30 mouse cellular contexts compared by ENCODE assay signal in the genomic region with DNA sequence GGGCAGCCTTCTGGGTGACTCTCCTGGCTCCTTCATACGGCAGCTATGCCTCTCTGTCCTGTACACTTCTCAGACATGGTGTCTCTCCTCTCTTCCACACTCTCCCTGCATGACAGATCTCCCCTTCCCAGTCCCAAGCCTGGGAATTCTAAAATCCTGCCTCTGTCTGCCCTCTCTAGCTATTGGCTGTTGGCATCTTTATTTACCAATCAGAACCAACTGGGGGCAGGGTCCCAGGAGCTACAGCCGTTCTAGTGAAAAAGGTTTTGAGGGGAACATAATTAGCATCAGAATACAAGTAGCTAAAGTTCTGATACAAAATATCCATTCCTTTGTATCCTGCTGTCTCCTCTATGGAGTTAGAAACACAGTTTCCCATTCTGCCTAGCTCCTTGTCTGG. TPM values are rescaled to one million over a fixed set of nuclear protein-coding genes. Genes with fewer than 3 reads are reported as not detected.
DNase-seq lines count a peak whose midpoint lies in the region; ATAC-seq and TF ChIP-seq lines count a peak whose summit lies in the region.
"Had no signal": no experiment of that assay in that cellular context is flagged by ENCODE, and none has a peak within 500 bp of the region (broad histone marks: within the 10 kb centered on the region; RNA-seq: fewer than 3 reads in every experiment).

No protein-coding gene starts in this region.

- no peak for DNase-seq in forebrain, embryonic 10.5 days (ENCODE audit: extremely low spot score, low spot score)
- DNase-seq in midbrain, embryonic 14.5 days, result peak; percentile 15
- peak; percentile 36 for DNase-seq in ES-E14 (ENCODE audit: low read depth, low spot score)
- DNase-seq in brain, embryonic 14.5 days (ENCODE audit: low read depth), result peak; percentile 32
- no peak for DNase-seq in lung, postnatal 10 days
- DNase-seq: adrenal gland, postnatal 25 days; cerebellum, adult 18-20 months; cerebellum, postnatal 10 days; gastrocnemius, postnatal 14 days; heart, adult 11 months; heart, postnatal 36 days; kidney, adult 11 months; kidney, postnatal 14 days; layer of hippocampus, adult 9-11 months; lung, embryonic 14.5 days; retina, postnatal 1 day; right cerebral cortex, postnatal 14 days; thymus, postnatal 14 days had no signal

- ATAC-seq in forebrain, embryonic 16.5 days, result 0 out of 2 replicates have a peak, but pooled peaks have one; percentile 55
- no peak for ATAC-seq in midbrain, embryonic 14.5 days (ENCODE audit: low FRiP score, low TSS enrichment)
- ATAC-seq in midbrain, embryonic 15.5 days (replicated peaks), result no peak
- ATAC-seq: CD4-positive, CD25-positive, alpha-beta regulatory T cell, adult 4 months; hindbrain, postnatal 0 days had no signal

- H3K4me2 ChIP-seq in forebrain, embryonic 16.5 days (ENCODE audit: low read length), result no peak overlapping the region
- no peak overlapping the region for H3K4me2 ChIP-seq in midbrain, embryonic 14.5 days (ENCODE audit: low read length)
- no peak overlapping the region for H3K4me2 ChIP-seq in midbrain, embryonic 15.5 days
- H3K4me2 ChIP-seq: embryonic facial prominence, embryonic 15.5 days; hindbrain, embryonic 12.5 days; limb, embryonic 15.5 days; liver, embryonic 15.5 days; lung, embryonic 14.5 days; neural tube, embryonic 15.5 days had no signal

- no peak overlapping the region for H3K4me3 ChIP-seq in forebrain, embryonic 16.5 days (replicated peaks; ENCODE audit: low read length)
- H3K4me3 ChIP-seq in forebrain, embryonic 10.5 days, result no peak overlapping the region
- H3K4me3 ChIP-seq in midbrain, embryonic 14.5 days (replicated peaks; ENCODE audit: low read depth, low read length), result no peak overlapping the region
- H3K4me3 ChIP-seq in midbrain, embryonic 15.5 days, result no peak overlapping the region
- H3K4me3 ChIP-seq in ES-E14 (ENCODE audit: insufficient read depth in 1 of 2, low read depth in 1 of 2, low read length in 2 of 2, poor library complexity in 1 of 2, severe bottlenecking in 1 of 2), result no peak overlapping the region
- H3K4me3 ChIP-seq: embryonic facial prominence, embryonic 15.5 days; heart, embryonic 10.5 days; hindbrain, embryonic 12.5 days; limb, embryonic 10.5 days; limb, embryonic 15.5 days; liver, embryonic 15.5 days; neural tube, embryonic 15.5 days had no signal

- H3K9me3 ChIP-seq in forebrain, embryonic 16.5 days (ENCODE audit: control insufficient read depth, low read length), result no peaks in the 10 kb centered on the region
- H3K9me3 ChIP-seq in forebrain, embryonic 10.5 days, result no peaks in the 10 kb centered on the region
- no peaks in the 10 kb centered on the region for H3K9me3 ChIP-seq in midbrain, embryonic 14.5 days (ENCODE audit: control insufficient read depth, low read length)
- no peaks in the 10 kb centered on the region for H3K9me3 ChIP-seq in midbrain, embryonic 15.5 days
- no peaks in the 10 kb centered on the region for H3K9me3 ChIP-seq in ES-E14 (ENCODE audit: control insufficient read depth, insufficient read depth, low read depth, low read length)
- H3K9me3 ChIP-seq: embryonic facial prominence, embryonic 15.5 days; heart, embryonic 10.5 days; hindbrain, embryonic 12.5 days; limb, embryonic 10.5 days; limb, embryonic 15.5 days; liver, embryonic 15.5 days; neural tube, embryonic 15.5 days had no signal

- WGBS in forebrain, embryonic 16.5 days, result 7% methylated on average over 2 of the region's 2 CpGs
- 16% methylated on average over 2 of the region's 2 CpGs for WGBS in forebrain, embryonic 10.5 days
- 10% methylated on average over 2 of the region's 2 CpGs for WGBS in midbrain, embryonic 14.5 days
- WGBS in midbrain, embryonic 15.5 days, result 10% methylated on average over 2 of the region's 2 CpGs

- 0 out of 2 replicates have a peak, but pooled peaks cover 2% of the 10 kb centered on the region for H3K27me3 ChIP-seq in forebrain, embryonic 16.5 days (replicated peaks; ENCODE audit: control insufficient read depth, insufficient read depth, low read length)
- no peaks in the 10 kb centered on the region for H3K27me3 ChIP-seq in forebrain, embryonic 10.5 days (ENCODE audit: poor library complexity, severe bottlenecking)
- no peaks in the 10 kb centered on the region for H3K27me3 ChIP-seq in midbrain, embryonic 14.5 days (ENCODE audit: control insufficient read depth, insufficient read depth, low read length)
- H3K27me3 ChIP-seq in midbrain, embryonic 15.5 days (replicated peaks), result no peaks in the 10 kb centered on the region
- H3K27me3 ChIP-seq: embryonic facial prominence, embryonic 15.5 days; hindbrain, embryonic 12.5 days; limb, embryonic 15.5 days; neural tube, embryonic 15.5 days had no signal

- TF ChIP-seq POLR2A in brain, embryonic 14.5 days (IDR thresholded peaks at IDR 0.05; ENCODE audit: borderline replicate concordance, extremely low read depth, insufficient read depth, insufficient read length, poor library complexity, severe bottlenecking), result no peak

- H3K4me1 ChIP-seq in forebrain, embryonic 16.5 days (replicated peaks; ENCODE audit: control insufficient read depth, insufficient read depth, low read length), result 0 out of 2 replicates have a peak, but pooled peaks cover 4% of the 10 kb centered on the region
- H3K4me1 ChIP-seq in forebrain, embryonic 10.5 days, result peaks cover 7% of the 10 kb centered on the region; the same call in 1 of the 2 replicates
- H3K4me1 ChIP-seq in midbrain, embryonic 14.5 days (ENCODE audit: control insufficient read depth, insufficient read depth, low read length), result no peaks in the 10 kb centered on the region
- H3K4me1 ChIP-seq in midbrain, embryonic 15.5 days, result 0 out of 2 replicates have a peak, but pooled peaks cover 4% of the 10 kb centered on the region
- peaks cover 0 to 3% of the 10 kb centered on the region in 2 experiments; a peak in 1 of 4 replicates for H3K4me1 ChIP-seq in ES-E14 (ENCODE audit: control insufficient read depth in 2 of 2, insufficient read depth in 2 of 2, low read length in 2 of 2, poor library complexity in 1 of 2)
- H3K4me1 ChIP-seq: embryonic facial prominence, embryonic 15.5 days; limb, embryonic 10.5 days; limb, embryonic 15.5 days; neural tube, embryonic 15.5 days had no signal

- H3K9ac ChIP-seq in forebrain, embryonic 16.5 days (replicated peaks; ENCODE audit: low read depth, low read length), result no peak overlapping the region
- no peak overlapping the region for H3K9ac ChIP-seq in midbrain, embryonic 14.5 days (replicated peaks; ENCODE audit: low read length)
- no peak overlapping the region for H3K9ac ChIP-seq in midbrain, embryonic 15.5 days
- no peak overlapping the region for H3K9ac ChIP-seq in ES-E14 (ENCODE audit: insufficient read depth, low read depth, low read length, poor library complexity, severe bottlenecking)
- H3K9ac ChIP-seq: embryonic facial prominence, embryonic 15.5 days; hindbrain, embryonic 12.5 days; limb, embryonic 15.5 days; liver, embryonic 15.5 days; lung, embryonic 14.5 days; neural tube, embryonic 15.5 days had no signal

- no peak overlapping the region for H3K27ac ChIP-seq in forebrain, embryonic 16.5 days (ENCODE audit: low read length)
- H3K27ac ChIP-seq in forebrain, embryonic 10.5 days, result no peak overlapping the region
- no peak overlapping the region for H3K27ac ChIP-seq in midbrain, embryonic 14.5 days (replicated peaks; ENCODE audit: low read depth, low read length)
- no peak overlapping the region for H3K27ac ChIP-seq in midbrain, embryonic 15.5 days
- no peak overlapping the region for H3K27ac ChIP-seq in ES-E14 (ENCODE audit: insufficient read depth, low read depth, low read length, poor library complexity, severe bottlenecking)
- H3K27ac ChIP-seq: embryonic facial prominence, embryonic 15.5 days; heart, embryonic 10.5 days; hindbrain, embryonic 12.5 days; hindbrain, postnatal 0 days; limb, embryonic 10.5 days; limb, embryonic 15.5 days; liver, embryonic 15.5 days; neural tube, embryonic 15.5 days had no signal

- no peak for TF ChIP-seq CTCF in brain, embryonic 14.5 days (IDR thresholded peaks at IDR 0.05; ENCODE audit: borderline replicate concordance, extremely low read depth, insufficient read depth, insufficient read length)

- in situ Hi-C loops in ES-E14 (cut with MboI; ENCODE audit: low sequenced_read_pairs in 2 of 2, unreplicated experiment in 2 of 2), result no loop called here

- H3K36me3 ChIP-seq in forebrain, embryonic 16.5 days (ENCODE audit: control insufficient read depth, insufficient read depth), result no peaks in the 10 kb centered on the region
- no peaks in the 10 kb centered on the region for H3K36me3 ChIP-seq in forebrain, embryonic 10.5 days (replicated peaks)
- no peaks in the 10 kb centered on the region for H3K36me3 ChIP-seq in midbrain, embryonic 14.5 days (ENCODE audit: control insufficient read depth, insufficient read depth, low read length)
- H3K36me3 ChIP-seq in midbrain, embryonic 15.5 days (replicated peaks), result no peaks in the 10 kb centered on the region
- H3K36me3 ChIP-seq in ES-E14 (ENCODE audit: control insufficient read depth, insufficient read depth, low read length, poor library complexity, severe bottlenecking), result no peaks in the 10 kb centered on the region
- H3K36me3 ChIP-seq: embryonic facial prominence, embryonic 15.5 days; heart, embryonic 10.5 days; hindbrain, embryonic 12.5 days; limb, embryonic 10.5 days; limb, embryonic 15.5 days; liver, embryonic 15.5 days; neural tube, embryonic 15.5 days had no signal

RNA-seq across cellular contexts. Expression of a gene that starts 8.7 kb away (rescaled TPM):
- polyA plus RNA-seq in forebrain, embryonic 16.5 days (2015; fragmentation: Nextera tagmentation; extraction: Ambion mirVana), result 26.8 and 30.4 TPM in 2 replicates
- polyA plus RNA-seq in forebrain, embryonic 10.5 days (2016; fragmentation: Nextera tagmentation; extraction: Ambion mirVana), result 12.7 and 14.0 TPM in 2 replicates
- 36.3 and 38.7 TPM in 2 replicates for polyA plus RNA-seq in midbrain, embryonic 14.5 days (2014; fragmentation: Nextera tagmentation; extraction: Ambion mirVana)
- polyA plus RNA-seq in midbrain, embryonic 15.5 days (2015; fragmentation: Nextera tagmentation; extraction: Ambion mirVana), result 38.5 and 38.9 TPM in 2 replicates
- total RNA-seq in ES-E14 (2012; rRNA removed), result 11.9 and 20.6 TPM in 2 replicates
- 19.3 and 22.2 TPM in 2 replicates for polyA plus RNA-seq in brain, embryonic 14.5 days (2012; rRNA removed)

RNA-seq across cellular contexts. Expression of a gene that starts 8.9 kb away (rescaled TPM):
- 118 and 125 TPM in 2 replicates for polyA plus RNA-seq in forebrain, embryonic 16.5 days (2015; fragmentation: Nextera tagmentation; extraction: Ambion mirVana)
- 134 and 135 TPM in 2 replicates for polyA plus RNA-seq in forebrain, embryonic 10.5 days (2016; fragmentation: Nextera tagmentation; extraction: Ambion mirVana)
- 105 and 112 TPM in 2 replicates for polyA plus RNA-seq in midbrain, embryonic 14.5 days (2014; fragmentation: Nextera tagmentation; extraction: Ambion mirVana)
- 113 and 118 TPM in 2 replicates for polyA plus RNA-seq in midbrain, embryonic 15.5 days (2015; fragmentation: Nextera tagmentation; extraction: Ambion mirVana)
- total RNA-seq in ES-E14 (2012; rRNA removed), result 176 and 257 TPM in 2 replicates
- polyA plus RNA-seq in brain, embryonic 14.5 days (2012; rRNA removed), result 36.8 and 61.3 TPM in 2 replicates

RNA-seq across cellular contexts. Expression of a gene that starts 21.7 kb away (rescaled TPM):
- 6.3 and 9.2 TPM in 2 replicates for polyA plus RNA-seq in forebrain, embryonic 16.5 days (2015; fragmentation: Nextera tagmentation; extraction: Ambion mirVana)
- 18.4 and 20.9 TPM in 2 replicates for polyA plus RNA-seq in forebrain, embryonic 10.5 days (2016; fragmentation: Nextera tagmentation; extraction: Ambion mirVana)
- 7.1 and 8.3 TPM in 2 replicates for polyA plus RNA-seq in midbrain, embryonic 14.5 days (2014; fragmentation: Nextera tagmentation; extraction: Ambion mirVana)
- 6.8 and 9.5 TPM in 2 replicates for polyA plus RNA-seq in midbrain, embryonic 15.5 days (2015; fragmentation: Nextera tagmentation; extraction: Ambion mirVana)
- 6.4 and 10.3 TPM in 2 replicates for total RNA-seq in ES-E14 (2012; rRNA removed)
- polyA plus RNA-seq in brain, embryonic 14.5 days (2012; rRNA removed), result 8.6 and 11.0 TPM in 2 replicates

RNA-seq across cellular contexts. Expression of a gene that starts 29.9 kb away (rescaled TPM):
- polyA plus RNA-seq in forebrain, embryonic 16.5 days (2015; fragmentation: Nextera tagmentation; extraction: Ambion mirVana), result 1.0 and 1.4 TPM in 2 replicates
- 0.72 and 1.1 TPM in 2 replicates for polyA plus RNA-seq in forebrain, embryonic 10.5 days (2016; fragmentation: Nextera tagmentation; extraction: Ambion mirVana)
- polyA plus RNA-seq in midbrain, embryonic 14.5 days (2014; fragmentation: Nextera tagmentation; extraction: Ambion mirVana), result 0.47 and 0.49 TPM in 2 replicates
- polyA plus RNA-seq in midbrain, embryonic 15.5 days (2015; fragmentation: Nextera tagmentation; extraction: Ambion mirVana), result 0.56 and 0.83 TPM in 2 replicates
- 2.4 and 2.6 TPM in 2 replicates for total RNA-seq in ES-E14 (2012; rRNA removed)
- 3.3 and 4.4 TPM in 2 replicates for polyA plus RNA-seq in brain, embryonic 14.5 days (2012; rRNA removed)
- total RNA-seq: common myeloid progenitor, adult 5-6 weeks had no signal

RNA-seq across cellular contexts. Expression of a gene that starts 40.2 kb away (rescaled TPM):
- polyA plus RNA-seq in forebrain, embryonic 16.5 days (2015; fragmentation: Nextera tagmentation; extraction: Ambion mirVana), result 115 and 121 TPM in 2 replicates
- 144 and 150 TPM in 2 replicates for polyA plus RNA-seq in forebrain, embryonic 10.5 days (2016; fragmentation: Nextera tagmentation; extraction: Ambion mirVana)
- 131 and 138 TPM in 2 replicates for polyA plus RNA-seq in midbrain, embryonic 14.5 days (2014; fragmentation: Nextera tagmentation; extraction: Ambion mirVana)
- polyA plus RNA-seq in midbrain, embryonic 15.5 days (2015; fragmentation: Nextera tagmentation; extraction: Ambion mirVana), result 115 and 118 TPM in 2 replicates
- total RNA-seq in ES-E14 (2012; rRNA removed), result 57.9 and 74.1 TPM in 2 replicates
- polyA plus RNA-seq in brain, embryonic 14.5 days (2012; rRNA removed), result 114 and 144 TPM in 2 replicates

Comparison
In these comparisons a context has a peak if more than half of its experiments do, and no peak if none do; other contexts are left out.
1. DNase-seq: peak in midbrain, embryonic 14.5 days (single experiment), ES-E14 (single experiment) and brain, embryonic 14.5 days (single experiment); none in forebrain, embryonic 10.5 days (single experiment) and lung, postnatal 10 days (single experiment).